Mouse (Mus musculus): ENCODE data around the gene Xpnpep3.
"Not testable (repeated sequence)": the region's sequence is repeated elsewhere in the genome, so short reads cannot be mapped to it uniquely, and the experiment has no call there.

Gene Xpnpep3

DNA sequence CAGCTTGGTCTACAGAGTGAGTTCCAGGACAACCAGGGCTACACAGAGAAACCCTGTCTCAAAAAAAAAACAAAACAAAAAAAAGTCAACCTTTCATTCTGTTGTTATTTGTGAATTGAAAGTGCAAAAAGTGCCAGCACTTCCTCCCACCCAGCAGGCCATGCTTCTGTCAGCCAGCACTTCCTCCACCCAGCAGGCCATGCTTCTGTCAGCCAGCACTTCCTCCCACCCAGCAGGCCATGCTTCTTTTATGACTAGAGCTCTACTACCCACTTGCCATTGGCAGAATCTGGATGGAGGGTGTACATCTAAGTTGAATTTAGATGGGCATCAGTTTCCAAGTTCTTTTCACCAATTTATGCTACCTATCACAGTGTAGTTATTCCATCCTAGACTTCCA is 6.9 kb upstream of the Xpnpep3 start:
- in situ Hi-C loops (cut with MboI; ENCODE audit: unreplicated experiment in 2 of 2) = no loop called here

DNA sequence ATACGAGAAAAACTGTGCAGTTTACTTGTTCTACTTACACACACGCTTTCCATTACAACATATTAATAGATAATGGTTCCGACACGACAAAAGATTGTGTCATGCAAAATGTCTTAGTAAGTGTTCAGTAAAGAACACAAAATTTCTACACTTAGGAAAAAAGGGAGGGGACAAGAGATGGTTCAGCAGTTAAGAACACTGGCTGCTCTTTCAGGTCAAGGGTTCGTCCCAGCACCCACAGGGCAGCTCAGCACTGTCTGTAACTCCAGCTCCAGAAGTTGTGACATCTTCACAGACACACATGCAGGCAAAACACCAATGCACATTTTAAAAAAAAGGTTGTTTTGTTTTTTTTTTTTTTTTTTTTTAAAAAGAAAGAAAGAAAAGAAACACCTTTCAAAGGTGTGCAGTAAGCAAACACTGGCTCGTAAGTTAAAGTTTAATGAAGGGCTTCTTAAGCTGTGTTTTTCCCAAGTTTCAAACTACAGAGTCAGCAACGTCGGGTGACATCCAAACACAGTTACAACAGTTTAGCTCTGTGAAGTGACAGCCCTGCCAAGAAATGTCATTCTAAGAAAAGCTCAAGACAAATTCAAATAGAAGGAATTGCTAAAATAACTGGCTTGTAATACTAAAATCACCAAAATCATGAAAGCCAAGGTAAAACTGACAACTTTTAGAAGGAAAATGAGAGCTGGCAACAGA is 5.6 kb upstream of the Xpnpep3 start:
- in situ Hi-C loops (cut with MboI; ENCODE audit: unreplicated experiment in 2 of 2) = no loop called here

DNA sequence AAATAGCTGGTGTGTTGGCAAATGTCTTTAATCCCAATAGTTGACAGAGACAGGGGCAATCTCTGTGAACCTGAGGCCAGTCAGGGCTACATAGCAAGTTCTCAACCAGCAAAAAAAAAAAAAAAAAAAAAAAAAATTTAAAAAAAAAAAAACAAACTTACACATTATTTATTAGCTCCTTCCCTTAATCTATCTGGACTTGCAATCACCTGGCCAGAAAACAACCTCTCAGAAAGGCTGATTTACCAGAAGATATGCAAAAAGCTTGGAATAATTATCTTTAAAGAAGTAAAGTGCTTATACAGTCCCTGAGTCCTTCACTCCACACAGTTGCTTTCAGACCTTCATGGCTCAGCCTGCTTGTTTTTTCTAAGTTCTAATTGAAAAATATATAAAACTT is 1.7 kb upstream of the Xpnpep3 start:
- in situ Hi-C loops (cut with MboI; ENCODE audit: unreplicated experiment in 2 of 2) = loop anchor here in 1 of 2 experiments (5.0 kb wide), 1 partner anchor 36 kb away; the partner anchor contains the start of gene Slc25a17

DNA sequence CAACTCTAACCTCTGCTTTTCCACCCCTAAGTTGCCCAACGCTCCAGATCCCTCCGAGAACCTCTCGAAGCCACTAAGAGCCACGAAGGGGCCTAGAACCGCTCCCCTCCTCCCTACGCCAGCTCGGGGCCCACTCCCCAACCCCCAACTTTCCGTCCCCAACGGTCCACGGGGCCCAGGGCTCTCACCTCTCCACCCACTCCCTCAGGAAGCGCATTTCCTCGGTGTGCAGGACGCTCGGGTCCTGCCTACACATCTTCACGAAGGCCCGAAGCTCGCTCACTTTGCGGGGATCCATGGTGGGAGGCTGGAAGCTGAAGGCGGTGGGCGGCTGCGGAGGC is 671 bp upstream of the Xpnpep3 start:
- in situ Hi-C loops (cut with MboI; ENCODE audit: unreplicated experiment in 2 of 2) = loop anchor here in 1 of 2 experiments (5.0 kb wide), 1 partner anchor 37 kb away; the partner anchor contains the start of gene Slc25a17

DNA sequence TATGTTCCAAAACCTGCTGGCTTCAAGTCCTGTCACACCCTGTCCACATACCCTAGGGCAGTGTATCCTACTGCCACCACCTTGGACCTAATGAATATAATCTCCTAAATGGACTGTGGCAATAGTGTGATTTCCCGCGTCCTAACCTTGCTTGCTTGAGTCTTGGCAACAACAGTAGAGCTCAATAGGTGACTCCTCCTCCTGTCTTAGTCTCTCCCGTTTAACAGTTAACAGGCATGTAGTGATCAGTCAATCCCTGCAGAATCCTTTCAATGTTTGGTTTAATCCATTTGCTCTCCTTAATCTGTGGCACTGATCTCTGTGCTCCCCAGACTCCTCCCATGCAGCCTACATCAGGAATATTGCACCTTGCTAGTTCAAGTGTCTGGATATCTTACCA is 5.1 kb downstream of the Xpnpep3 start:
- in situ Hi-C loops (cut with MboI; ENCODE audit: unreplicated experiment in 2 of 2) = no loop called here

DNA sequence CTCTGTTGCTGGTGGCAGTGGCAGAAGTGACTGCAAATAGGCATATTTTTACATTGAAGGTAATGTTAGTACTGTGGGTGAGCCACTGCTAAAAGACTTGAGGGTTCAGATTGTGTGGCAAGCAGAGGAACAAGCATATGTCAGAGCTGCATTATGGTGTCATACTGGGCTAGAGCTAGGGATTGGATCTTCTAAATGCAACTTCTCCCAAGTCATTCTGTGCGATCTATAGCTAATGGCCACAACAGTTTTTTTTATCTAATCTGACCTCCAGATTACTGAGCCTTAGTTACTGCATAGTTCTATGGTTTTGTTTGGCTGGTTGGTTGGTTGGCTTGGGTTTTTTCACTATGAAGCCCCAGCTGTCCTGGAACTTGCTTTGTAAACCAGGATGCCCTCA is 8.3 kb downstream of the Xpnpep3 start, which contains the start of gene Dnajb7:
Gene Dnajb7, minus strand, starts transcription at position 101 of the 400 bp plus-strand sequence.
- in situ Hi-C loops (cut with MboI; ENCODE audit: unreplicated experiment in 2 of 2) = no loop called here

DNA sequence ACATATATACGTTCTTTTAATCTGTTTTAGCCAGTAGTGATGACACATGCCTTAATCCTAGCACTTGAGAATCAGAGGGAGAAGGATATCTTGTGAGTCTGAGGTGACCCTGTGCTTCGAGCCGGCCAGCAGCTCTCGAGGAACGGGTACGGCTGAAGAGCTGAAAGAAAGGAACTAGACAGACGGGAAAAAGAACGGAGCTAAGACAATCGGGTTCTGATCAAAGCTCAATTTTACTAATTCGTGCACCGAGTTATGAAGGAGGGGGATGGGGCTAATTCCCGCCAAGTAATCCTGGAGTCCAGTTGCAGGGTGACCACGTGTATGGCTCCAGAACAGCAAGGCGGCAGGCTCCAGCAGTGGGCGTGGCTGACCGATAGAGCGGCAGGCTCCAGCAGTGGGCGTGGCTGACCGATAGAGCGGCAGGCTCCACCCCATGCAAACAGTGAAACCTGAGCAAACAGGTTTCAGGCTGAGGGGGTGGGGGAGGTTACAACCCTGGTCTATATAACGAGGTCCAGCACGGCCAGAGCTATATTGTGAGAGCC is 16.9 kb downstream of the Xpnpep3 start:
- in situ Hi-C loops (cut with MboI; ENCODE audit: unreplicated experiment in 2 of 2) = not testable (repeated sequence)

DNA sequence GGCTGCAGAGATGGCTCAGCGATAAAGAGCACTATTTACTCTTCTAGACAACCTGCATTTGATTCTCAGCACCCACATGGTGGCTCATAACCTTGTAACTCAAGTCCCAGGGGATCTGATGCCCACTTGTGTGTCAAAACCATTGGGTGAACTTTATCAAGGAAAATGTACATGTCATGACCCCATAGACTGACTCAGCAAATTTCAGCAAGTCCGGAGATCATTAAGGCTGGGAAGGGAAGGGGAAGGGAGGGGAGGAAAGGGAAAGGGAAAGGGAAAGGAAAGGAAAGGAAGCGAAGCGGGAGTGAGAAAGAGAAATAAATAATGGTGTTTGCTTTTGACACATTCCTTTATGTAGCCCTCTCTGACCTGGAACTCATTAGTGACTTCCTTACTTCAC is 18.1 kb downstream of the Xpnpep3 start:
- in situ Hi-C loops (cut with MboI; ENCODE audit: unreplicated experiment in 2 of 2) = no loop called here

DNA sequence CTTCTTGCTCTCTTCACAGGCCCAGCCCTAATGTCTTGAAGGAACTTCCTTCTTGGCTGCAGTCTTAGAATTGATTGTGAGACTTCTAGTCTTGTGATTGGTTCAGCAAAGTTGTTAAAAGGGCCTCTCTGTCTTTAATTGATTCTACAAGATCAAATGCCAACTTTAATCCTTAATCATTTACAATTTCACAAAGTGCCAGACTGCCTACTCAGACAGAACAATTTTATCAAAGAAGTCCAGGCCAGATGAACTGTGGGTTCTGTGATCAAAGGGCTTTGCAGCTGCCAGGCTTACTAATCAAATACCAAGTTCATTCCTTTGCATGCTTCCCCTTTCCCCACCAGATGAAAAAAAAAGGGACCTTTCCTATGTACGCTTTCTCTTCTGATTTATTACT is 21.5 kb downstream of the Xpnpep3 start:
- in situ Hi-C loops (cut with MboI; ENCODE audit: unreplicated experiment in 2 of 2) = no loop called here

DNA sequence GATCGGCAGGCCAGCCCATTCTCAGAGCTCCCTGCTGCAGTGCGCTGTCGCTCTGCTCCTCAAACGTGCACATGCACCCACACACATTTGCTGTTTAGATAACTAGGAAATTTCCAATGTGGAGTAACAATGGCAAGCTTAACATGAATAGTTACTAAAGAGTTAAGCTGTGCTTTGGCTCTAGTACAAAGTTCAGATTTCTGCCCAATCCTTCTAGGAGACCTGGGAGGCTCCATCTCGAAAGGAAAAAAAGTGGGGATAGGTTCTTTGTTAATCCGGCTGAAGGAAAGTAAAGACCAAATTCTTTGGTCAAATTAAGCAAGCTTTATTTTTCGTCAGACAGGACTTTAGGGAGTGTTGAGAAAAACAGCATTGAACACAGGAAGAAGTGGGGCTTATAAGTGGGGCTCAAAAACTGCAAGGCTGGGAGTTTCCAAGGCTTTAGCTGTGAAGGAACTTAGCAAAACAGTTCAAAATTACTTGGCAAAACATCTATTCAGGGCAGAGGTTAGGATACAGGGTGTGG is 22.3 kb downstream of the Xpnpep3 start:
- in situ Hi-C loops (cut with MboI; ENCODE audit: unreplicated experiment in 2 of 2) = no loop called here

DNA sequence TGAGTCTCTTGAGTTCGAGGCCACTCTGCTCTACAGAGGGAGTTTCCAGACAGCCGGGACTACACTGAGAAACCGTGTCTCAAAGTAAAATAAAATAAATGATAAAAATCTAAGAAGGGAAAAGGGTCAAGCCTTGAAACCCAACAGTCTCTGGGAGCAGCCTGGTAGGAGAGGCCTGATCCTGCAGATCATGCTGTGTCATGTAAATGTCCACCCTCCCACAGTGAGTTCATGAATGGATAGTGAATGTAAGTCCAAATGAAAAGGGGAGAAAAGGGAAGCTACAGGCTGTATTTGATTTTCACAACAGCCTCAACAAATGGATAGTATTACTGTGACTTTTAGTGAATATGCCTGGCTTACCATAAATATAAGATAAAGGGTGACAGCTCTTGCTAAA is 25.4 kb downstream of the Xpnpep3 start:
- in situ Hi-C loops (cut with MboI; ENCODE audit: unreplicated experiment in 2 of 2) = no loop called here

DNA sequence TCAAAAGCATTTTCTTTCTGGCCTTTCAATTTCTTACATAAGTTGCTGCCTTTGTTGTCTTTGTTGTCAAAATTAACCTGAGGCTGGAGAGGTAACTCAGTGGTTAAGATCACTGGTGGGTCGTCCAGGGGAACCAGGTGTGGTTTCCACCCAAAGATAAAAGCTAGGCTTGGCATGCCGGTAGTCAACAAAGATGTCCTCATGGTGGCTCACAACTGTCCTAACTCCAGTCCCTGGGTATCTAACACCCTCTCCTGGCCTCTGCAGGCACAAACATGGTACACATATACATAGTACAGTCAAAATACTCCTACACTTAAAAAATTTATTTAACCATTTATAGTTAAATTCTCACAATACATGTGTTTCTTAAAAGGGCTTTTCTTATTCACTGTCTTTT is 28.0 kb downstream of the Xpnpep3 start:
- in situ Hi-C loops (cut with MboI; ENCODE audit: unreplicated experiment in 2 of 2) = no loop called here

DNA sequence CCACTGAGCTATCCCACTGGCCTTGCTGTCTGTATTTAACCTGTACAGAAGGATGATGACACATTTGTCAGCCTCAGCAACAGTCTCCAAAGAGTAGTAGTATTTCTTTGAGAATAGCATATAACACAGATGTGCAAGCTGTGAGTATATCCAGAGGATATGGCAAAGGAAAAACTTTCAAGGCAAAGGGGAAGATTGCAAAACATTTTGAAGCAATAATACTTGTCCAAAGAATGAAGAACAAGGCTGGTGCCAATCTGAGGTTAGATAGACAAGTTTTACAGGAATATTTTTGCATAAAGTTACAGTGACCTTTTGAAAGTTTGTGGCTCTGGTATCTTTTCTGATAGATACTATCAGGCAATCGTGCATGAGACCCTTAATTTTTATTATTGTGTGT is 31.3 kb downstream of the Xpnpep3 start:
- in situ Hi-C loops (cut with MboI; ENCODE audit: unreplicated experiment in 2 of 2) = no loop called here

DNA sequence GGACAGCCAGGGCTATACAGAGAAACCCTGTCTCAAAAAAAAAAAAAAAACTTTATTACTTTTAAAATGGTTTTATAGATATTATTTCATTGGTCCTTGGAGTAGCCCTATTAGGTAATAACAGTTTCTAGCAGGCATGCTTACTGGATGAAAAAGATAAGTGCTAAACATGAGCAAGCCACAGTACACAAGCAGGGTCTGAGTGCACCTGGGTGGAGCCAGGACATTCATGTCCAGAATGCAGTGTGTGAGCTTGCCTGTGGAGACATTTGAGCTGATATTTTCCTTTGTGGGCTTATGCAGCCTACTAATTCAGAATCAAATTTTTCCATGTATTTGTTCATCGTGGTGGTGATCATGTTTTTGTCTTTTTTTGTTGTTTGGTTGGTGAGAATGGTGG is 38.4 kb downstream of the Xpnpep3 start:
- in situ Hi-C loops (cut with MboI; ENCODE audit: unreplicated experiment in 2 of 2) = no loop called here

DNA sequence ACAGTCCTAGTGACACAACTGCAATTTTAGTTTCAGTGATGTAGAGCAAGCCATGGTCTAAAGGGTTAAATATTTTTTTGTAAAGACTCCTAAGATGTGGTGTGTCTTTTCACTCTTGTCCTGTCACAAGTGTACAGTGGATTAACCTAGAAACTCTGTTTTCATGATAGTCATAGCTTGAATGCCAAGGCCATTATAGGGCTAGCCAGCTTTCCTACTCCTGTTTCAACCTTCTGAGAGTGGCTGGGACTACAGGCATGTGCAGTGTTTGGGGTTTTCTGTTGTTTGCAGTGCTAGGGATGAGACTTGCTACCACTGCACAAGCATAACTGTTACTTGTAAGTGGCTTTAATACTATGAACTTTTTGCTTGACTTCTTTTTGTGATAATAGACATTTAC is 39.3 kb downstream of the Xpnpep3 start:
- in situ Hi-C loops (cut with MboI; ENCODE audit: unreplicated experiment in 2 of 2) = no loop called here

DNA sequence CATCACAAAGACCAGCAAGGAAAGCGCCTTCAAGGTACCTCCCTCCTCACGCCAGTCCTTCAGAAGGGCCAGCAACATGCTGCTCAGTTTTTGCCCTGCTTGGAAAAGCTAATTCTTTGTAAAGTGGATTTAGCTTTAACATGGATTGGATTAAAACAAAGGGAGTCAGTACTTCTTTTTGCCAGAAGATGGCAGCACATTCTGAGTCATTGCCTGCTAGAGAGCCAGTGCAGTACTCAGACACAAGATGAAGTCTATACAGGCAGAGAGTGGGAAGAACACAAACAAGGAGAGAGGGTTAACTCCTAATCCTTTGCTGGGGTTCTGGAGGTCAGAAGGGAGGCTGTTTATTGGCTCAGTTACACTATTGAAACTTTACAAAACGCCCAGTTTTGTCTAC is 48.5 kb downstream of the Xpnpep3 start:
- in situ Hi-C loops (cut with MboI; ENCODE audit: unreplicated experiment in 2 of 2) = loop anchor here in 1 of 2 experiments (5.0 kb wide), 1 partner anchor 159 kb away; no protein-coding TSS in a partner anchor

DNA sequence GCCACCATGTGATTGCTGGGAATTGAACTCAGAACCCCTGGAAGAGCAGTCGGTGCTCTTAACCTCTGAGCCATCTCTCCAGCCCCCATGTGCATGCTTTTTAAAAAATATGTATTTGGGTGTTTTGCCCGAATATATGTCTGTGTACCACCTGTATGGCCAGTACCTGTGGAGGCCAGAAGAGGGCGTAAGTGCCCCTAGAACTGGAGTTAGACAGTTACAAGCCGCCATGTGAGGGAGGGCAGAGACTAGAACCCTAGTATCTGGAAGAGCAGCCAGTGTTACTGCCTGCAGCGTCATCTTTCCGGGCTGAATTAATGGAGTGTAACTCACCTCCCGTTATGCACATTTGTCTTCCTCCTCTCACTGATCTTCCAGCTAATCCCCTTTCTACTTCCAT is 61.6 kb downstream of the Xpnpep3 start:
- in situ Hi-C loops (cut with MboI; ENCODE audit: unreplicated experiment in 2 of 2) = loop anchor here in 1 of 2 experiments (5.0 kb wide), 1 partner anchor 121 kb away; no protein-coding TSS in a partner anchor

DNA sequence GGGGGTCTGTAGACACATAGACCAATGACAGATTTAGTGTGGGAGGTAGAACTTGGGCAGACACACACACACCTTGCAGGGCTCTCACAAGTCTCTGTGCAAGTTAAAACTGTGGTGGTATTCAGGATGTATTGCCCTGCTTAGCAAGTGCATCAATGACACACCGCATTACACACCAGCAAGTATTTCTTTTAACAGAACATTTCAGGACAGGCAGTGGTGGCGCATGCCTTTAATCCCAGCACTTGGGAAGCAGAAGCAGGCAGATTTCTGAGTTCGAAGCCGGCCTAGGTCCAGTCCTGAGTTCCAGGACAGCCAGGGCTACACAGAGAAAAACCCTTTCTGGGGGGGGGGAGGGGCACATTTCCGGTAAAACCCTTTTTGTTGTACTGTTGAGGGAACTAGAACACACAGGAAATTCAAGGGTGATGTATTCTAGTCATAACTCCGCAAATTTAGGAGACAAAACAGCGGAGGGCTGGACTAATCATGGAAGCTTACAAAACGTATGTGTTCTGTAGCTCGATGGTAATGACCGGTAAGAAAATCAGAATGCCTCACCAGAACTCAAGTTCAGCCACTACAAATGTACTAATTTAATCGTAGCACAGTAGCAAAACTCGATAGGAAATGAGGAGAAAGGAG is 65.2 kb downstream of the Xpnpep3 start:
- in situ Hi-C loops (cut with MboI; ENCODE audit: unreplicated experiment in 2 of 2) = loop anchor here in 1 of 2 experiments (5.0 kb wide), 2 partner anchors 37 to 117 kb away; no protein-coding TSS in a partner anchor

DNA sequence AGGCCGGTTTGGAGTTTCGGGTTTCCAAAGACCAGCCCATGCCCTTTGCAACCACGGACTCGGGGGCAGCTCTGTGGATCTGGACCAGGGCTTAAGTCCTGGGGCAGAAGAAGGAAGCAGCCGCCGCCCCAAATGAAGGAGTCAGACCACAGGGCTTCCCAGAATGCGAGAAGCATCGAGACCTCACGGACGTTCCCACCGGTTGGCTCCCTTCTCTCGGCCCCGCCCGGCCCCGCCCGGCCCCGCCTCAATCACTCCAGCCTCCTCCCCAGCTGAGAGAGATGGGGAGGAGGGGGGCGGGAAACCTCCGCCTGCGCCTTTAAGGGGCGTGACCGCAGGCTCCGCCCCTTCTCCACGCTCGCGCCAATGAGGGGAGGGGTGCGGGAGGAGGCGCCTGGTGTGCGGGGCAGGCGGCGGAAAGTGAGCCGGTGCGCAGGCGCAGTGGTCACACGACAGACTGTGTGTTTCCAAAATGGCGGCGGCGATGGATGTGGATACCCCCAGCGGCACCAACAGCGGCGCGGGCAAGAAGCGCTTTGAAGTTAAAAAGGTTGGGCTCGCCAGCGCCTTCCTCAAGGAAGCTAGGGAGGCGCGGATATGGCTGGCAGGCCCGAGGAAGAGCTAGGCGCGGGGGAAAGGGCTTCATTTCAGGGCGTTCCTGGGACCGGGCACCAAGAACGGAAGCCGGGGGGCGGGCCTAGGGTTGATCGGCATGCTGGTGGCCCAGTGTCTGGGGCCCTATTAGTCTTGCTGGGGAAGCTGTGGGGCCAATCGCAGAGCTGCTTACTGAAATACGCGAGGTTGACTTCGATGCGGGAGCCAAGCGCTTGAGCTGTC is 66.2 kb downstream of the Xpnpep3 start, which contains the start of gene Rbx1:
Gene Rbx1, plus strand, starts transcription at position 396 of the 837 bp plus-strand sequence.
- in situ Hi-C loops (cut with MboI; ENCODE audit: unreplicated experiment in 2 of 2) = loop anchor here in 1 of 2 experiments (5.0 kb wide), 2 partner anchors 36 to 116 kb away; no protein-coding TSS in a partner anchor

DNA sequence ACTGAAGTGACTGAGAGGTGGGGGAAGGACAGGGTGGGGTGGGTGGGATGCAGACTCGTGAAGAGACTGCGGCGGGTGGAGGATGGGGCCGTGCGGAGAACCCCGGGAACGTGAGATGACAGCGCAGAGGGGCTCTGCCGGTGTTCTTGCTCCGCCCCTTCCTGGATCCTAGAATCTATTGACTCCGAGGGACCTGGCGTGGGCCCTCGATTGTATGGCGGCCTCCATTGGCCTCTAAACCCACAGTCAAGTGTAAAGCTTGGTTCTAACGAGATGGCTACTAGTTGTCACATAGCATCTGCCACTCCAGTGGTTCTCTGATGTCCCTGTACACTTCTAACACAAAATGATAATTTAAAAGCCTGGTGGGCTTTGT is 66.8 kb downstream of the Xpnpep3 start:
- in situ Hi-C loops (cut with MboI; ENCODE audit: unreplicated experiment in 2 of 2) = loop anchor here in 1 of 2 experiments (5.0 kb wide), 2 partner anchors 36 to 116 kb away; no protein-coding TSS in a partner anchor
